Mouse (Mus musculus) G1E-ER4 (cell line): ENCODE measurements around the gene Lrrfip1. TPM values are rescaled to one million over a fixed set of nuclear protein-coding genes. Genes with fewer than 3 reads are reported as not detected.

Experiments
- GATA1 ChIP-seq: IDR thresholded peaks from one replicate; pipeline ENCODE4 v1.8.0; 2012; ENCODE audit warnings: low read length, inconsistent platforms
- polyA plus RNA-seq: library from polyadenylated mRNA; stranded (reverse); fragments of >175 nt; gene quantifications from 2 replicates; pipeline ENCODE4 v1.2.3, GENCODE M21; 2012

The Lrrfip1 gene
- polyA plus RNA-seq, 1 experiment = not detected

- TF ChIP-seq GATA1 = no peak
Observed at GRCm38 (mm10) chr1:90975960-90976359, 22.6 kb upstream of the Lrrfip1 start.

DNA sequence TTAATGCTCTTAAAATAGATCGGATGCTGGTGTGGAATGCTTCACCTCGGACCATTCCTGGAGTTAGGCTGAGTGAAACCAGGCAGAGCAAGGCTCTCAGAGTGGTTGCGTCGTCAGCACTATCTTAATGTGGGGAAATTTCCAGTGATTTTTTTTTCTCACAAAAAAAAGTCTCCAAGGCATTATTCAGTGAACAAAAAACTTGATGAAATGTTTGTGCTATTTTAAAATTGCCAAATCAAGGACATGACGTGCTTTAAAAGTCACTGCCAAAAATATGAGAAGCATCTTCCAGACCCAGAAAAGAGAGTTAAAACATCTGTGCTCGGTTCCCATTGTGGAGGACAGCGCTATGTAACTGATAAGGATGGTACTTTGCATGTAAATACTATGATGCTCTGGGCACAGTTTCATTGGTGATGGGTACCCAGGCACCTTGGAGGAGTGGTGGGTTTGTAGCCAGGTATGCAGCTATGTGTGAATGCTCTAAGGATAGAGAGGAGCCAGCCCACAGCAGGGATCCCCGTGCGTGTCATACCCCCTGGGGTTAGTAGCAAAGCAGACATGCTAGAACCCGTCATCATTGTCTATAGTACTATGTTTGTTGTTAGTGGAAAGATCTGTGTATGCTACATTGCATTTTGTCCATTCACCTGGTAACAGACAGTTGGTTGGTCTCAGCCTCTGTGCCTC is 17.8 kb upstream of the Lrrfip1 start:
- no peak for TF ChIP-seq GATA1

DNA sequence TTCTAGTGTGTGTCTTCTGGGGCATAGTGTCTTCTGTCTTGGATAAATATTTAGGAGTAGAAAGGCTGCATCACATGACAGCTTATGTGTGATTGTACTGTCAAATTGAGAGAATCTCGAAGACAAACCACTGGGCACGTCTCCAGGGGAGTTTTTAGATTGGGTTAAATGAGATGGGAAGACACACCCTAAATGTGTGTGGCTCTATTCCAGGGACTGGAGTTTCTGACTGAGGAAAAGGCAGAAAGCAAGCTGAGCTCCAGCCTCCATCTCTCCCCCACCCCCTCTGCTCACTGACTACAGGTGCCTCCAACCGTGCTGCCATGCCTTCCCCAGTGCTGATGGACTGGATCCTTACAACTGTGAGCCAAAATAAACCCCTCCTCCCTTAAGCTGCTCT is 17.2 kb upstream of the Lrrfip1 start:
- no peak for TF ChIP-seq GATA1

GRCm38 (mm10) chr1:90995916-90996315 is 2.6 kb upstream of the Lrrfip1 start:
- TF ChIP-seq GATA1 = no peak

- no peak for TF ChIP-seq GATA1
Observed at GRCm38 (mm10) chr1:90997136-90997535, 1.4 kb upstream of the Lrrfip1 start.

- no peak for TF ChIP-seq GATA1
Observed at GRCm38 (mm10) chr1:90997641-90998040, 896 bp upstream of the Lrrfip1 start.

GRCm38 (mm10) chr1:90998891-90999611 is 514 bp downstream of the Lrrfip1 start:
- no peak for TF ChIP-seq GATA1

DNA sequence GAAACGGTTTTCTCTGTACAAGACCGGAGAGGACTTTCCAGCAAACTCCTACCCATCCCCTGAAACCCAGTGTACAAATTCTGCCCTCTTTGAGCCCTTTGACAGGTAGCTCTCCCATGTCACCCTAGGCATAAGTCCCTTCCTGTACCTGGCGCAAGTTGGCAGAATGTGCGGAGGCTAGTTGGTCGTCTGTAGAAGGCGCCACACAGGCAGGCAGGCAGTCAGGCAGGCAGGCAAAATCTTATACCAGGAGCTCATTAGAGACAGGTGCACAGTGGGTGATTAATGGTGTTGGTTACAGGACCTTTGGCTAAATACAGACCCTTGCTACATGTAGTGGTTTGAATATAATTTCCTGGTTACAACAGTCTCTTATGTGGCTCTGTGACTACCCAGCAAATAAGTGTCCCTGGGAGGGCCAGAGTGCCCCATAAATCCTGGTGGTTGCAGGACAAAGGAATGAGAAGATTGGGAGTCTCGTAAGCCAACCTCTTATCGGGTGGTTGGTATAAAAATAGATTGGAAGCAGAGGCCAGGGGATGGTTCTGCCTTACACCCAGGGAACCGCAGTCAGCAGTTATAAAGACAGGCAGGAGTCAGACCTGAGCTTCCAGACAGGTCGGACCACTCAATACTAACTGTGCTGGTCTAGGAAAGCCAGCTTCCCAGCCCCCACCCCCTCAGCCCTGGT is 1.5 kb downstream of the Lrrfip1 start:
- no peak for TF ChIP-seq GATA1

GRCm38 (mm10) chr1:91001101-91001500 is 2.6 kb downstream of the Lrrfip1 start:
- TF ChIP-seq GATA1 = no peak

DNA sequence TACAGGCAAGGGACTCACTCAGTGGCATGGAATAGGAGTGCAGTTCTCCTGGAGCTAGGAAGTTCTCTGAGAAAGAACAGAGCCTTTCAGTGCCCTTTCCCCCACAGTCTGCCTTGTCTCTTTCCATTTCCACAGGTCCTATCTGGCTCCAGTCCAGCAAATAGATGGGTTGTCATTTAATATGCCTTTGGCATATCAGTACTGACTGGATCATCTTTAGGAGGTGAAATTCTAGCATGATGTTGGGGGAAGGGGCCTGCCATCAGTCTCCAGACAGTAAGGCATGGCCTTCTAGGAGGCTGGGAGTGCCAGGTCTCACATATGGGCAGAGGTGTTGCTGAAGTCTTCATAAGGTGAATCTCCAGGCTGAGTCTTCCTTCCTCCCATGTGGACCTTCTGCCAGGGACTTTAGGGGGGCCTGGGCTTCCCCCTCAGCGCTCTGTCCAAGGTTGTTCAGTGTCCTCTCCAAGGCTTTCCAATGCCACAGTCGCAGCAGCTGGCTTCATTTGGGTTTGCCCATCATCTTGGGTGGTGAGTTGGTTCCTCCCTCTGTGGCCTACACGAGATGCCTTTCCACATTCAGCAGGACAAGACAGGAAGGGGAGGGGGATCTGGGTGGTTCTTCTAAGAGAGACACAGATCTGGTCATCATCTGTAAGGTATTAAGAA is 3.5 kb downstream of the Lrrfip1 start:
- TF ChIP-seq GATA1 = no peak

DNA sequence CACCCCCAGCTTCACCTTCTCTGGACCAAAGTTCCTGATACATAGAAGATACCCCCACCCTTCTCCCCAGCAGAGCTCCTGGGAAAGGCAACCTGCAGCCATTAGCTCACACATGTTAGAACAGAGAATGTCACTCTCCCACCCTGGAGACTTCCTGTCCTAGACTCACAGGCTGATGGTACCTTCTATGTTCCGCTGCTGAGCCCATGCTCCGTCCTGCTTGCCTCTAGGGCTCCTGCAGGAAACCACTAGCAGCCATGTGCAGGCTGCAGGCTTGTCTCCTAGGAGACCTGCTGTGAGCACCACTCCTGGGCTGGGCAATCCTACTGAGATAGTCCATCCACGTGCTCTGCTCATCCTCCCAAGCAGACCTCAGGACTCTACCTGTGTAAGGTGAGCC is 4.1 kb downstream of the Lrrfip1 start:
- TF ChIP-seq GATA1 = no peak

- TF ChIP-seq GATA1 = no peak
Observed at GRCm38 (mm10) chr1:91003522-91004253, 5.2 kb downstream of the Lrrfip1 start.

- no peak for TF ChIP-seq GATA1
Observed at GRCm38 (mm10) chr1:91006037-91006436, 7.5 kb downstream of the Lrrfip1 start.

GRCm38 (mm10) chr1:91006708-91007107 is 8.2 kb downstream of the Lrrfip1 start:
- TF ChIP-seq GATA1 = no peak

DNA sequence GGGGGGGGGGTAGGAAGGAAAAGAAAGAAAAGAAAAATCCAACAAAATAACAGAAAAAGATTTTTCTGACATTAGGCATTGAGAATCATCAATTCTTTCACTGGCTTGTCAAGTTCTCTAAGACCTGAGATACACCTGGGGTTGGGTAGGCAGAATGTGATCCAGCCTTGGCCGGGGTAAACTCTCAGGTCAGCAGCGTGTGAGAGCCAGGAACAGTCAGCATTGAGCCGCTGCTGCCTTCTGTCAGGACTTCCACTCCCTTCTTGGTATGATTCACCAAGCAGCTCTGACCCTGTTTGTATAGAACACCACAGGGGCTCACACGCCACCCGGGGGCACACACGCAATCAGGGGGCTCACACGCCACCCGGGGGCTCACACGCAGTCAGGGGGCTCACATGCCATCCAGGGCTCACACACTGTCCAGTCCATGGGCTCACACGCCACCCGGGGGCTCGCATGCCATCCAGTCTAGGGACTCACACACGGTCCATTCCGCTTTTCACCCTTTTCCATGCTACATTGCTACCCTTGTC is 9.7 kb downstream of the Lrrfip1 start:
- TF ChIP-seq GATA1 = no peak
